Mouse (Mus musculus) kidney, postnatal 10 days (tissue): Measurements from ENCODE around the gene Mmp14.
A peak's percentile ranks its signal among the peaks of the same experiment; 100 is the strongest.

ENCODE experiments used
- DNase-seq: peaks from one replicate; pipeline ENCODE4 v3.0.0; 2021; ENCODE audit warnings: mixed read lengths

The Mmp14 gene

GRCm38 (mm10) chr14:54435194-54435918 is 3.9 kb downstream of the Mmp14 start:
- no peak for DNase-seq

GRCm38 (mm10) chr14:54439155-54439554 is 7.7 kb downstream of the Mmp14 start:
- no peak for DNase-seq

GRCm38 (mm10) chr14:54439610-54440009 is 8.2 kb downstream of the Mmp14 start:
- no peak for DNase-seq

- DNase-seq, result no peak
Measured at GRCm38 (mm10) chr14:54440538-54440937, 9.1 kb downstream of the Mmp14 start.

- no peak for DNase-seq
Measured at GRCm38 (mm10) chr14:54441365-54441764, 10.0 kb downstream of the Mmp14 start.

GRCm38 (mm10) chr14:54442548-54442947 is 11.1 kb downstream of the Mmp14 start:
- no peak for DNase-seq

GRCm38 (mm10) chr14:54443196-54443595 is 11.8 kb downstream of the Mmp14 start:
- DNase-seq, result peak; percentile 75

GRCm38 (mm10) chr14:54443712-54444618 is 12.6 kb downstream of the Mmp14 start:
- peak; percentile 63 for DNase-seq

- DNase-seq, result no peak
Measured at GRCm38 (mm10) chr14:54445476-54445875, 14.1 kb downstream of the Mmp14 start.

- no peak for DNase-seq
Measured at GRCm38 (mm10) chr14:54453566-54453965, 22.2 kb downstream of the Mmp14 start.

GRCm38 (mm10) chr14:54454669-54455528 is 23.5 kb downstream of the Mmp14 start:
- no peak for DNase-seq

- DNase-seq, result no peak
Measured at GRCm38 (mm10) chr14:54457907-54458569, 26.6 kb downstream of the Mmp14 start.

GRCm38 (mm10) chr14:54462146-54462545 is 30.7 kb downstream of the Mmp14 start:
- no peak for DNase-seq

GRCm38 (mm10) chr14:54463108-54463958 is 31.9 kb downstream of the Mmp14 start:
- DNase-seq, result no peak

GRCm38 (mm10) chr14:54463959-54464292 is 32.5 kb downstream of the Mmp14 start, which contains the start of gene Lrp10:
Gene Lrp10 (plus strand): TSS chr14:54464137.
- DNase-seq, result peak; percentile 95

- peak; percentile 79 for DNase-seq
Measured at GRCm38 (mm10) chr14:54464293-54465005, 33.0 kb downstream of the Mmp14 start.

GRCm38 (mm10) chr14:54471467-54471866 is 40.1 kb downstream of the Mmp14 start:
- no peak for DNase-seq

- DNase-seq, result peak; percentile 30
Measured at GRCm38 (mm10) chr14:54472671-54473070, 41.3 kb downstream of the Mmp14 start.

- no peak for DNase-seq
Measured at GRCm38 (mm10) chr14:54474744-54475143, 43.3 kb downstream of the Mmp14 start.

GRCm38 (mm10) chr14:54475941-54476844 is 44.8 kb downstream of the Mmp14 start, which contains the start of gene Rem2:
Gene Rem2 (plus strand): TSS chr14:54476100.
- DNase-seq, result peak; percentile 69
